Mouse (Mus musculus) CH12.LX (cell line): ENCODE data around the gene Crybg2. TPM values are rescaled to one million over a fixed set of nuclear protein-coding genes. Genes with fewer than 3 reads are reported as not detected.

ENCODE experiments used
- DNase-seq: peaks from one replicate; pipeline ENCODE4 v3.0.0-alpha.2; 2013; ENCODE audit errors: extremely low read depth
- H3K27ac ChIP-seq: 2 replicates; pipeline ENCODE4 v1.5.1; 2012; ENCODE audit warnings: low read depth, mild to moderate bottlenecking, control low read depth, moderate library complexity; ENCODE audit not compliant: insufficient read depth
- H3K27me3 ChIP-seq: replicated peaks from 2 replicates; pipeline ENCODE3; 2012; ENCODE audit warnings: inconsistent platforms
- H3K36me3 ChIP-seq, 2 experiments: replicated peaks in 1 of 2; 2 replicates each; pipeline versions ENCODE3 to v1.6.1; 2012; ENCODE audit warnings: inconsistent platforms in 1 of 2, low read length in 1 of 2, mild to moderate bottlenecking in 1 of 2, mixed read lengths in 1 of 2, moderate library complexity in 1 of 2; ENCODE audit not compliant: control insufficient read depth in 1 of 2, insufficient read depth in 1 of 2
- H3K4me1 ChIP-seq, 2 experiments: 2 replicates each; pipeline ENCODE4 v1.6.1; 2012; ENCODE audit warnings: inconsistent platforms in 1 of 2, moderate library complexity in 1 of 2; ENCODE audit not compliant: insufficient read depth in 2 of 2, control insufficient read depth in 1 of 2
- H3K4me2 ChIP-seq: 2 replicates; pipeline ENCODE4 v1.6.1; 2012; ENCODE audit warnings: low read depth, mild to moderate bottlenecking, control low read depth; ENCODE audit not compliant: poor library complexity, insufficient read depth, severe bottlenecking
- H3K4me3 ChIP-seq, 3 experiments: fragments of 150-350 bp in 1 of 3; sonication (generic) in 1 of 3; replicated peaks in 1 of 3; 2 replicates each; pipeline versions ENCODE3 to v1.5.1; 2011 to 2012; ENCODE audit warnings: low read depth in 2 of 3, low read length in 2 of 3, mild to moderate bottlenecking in 2 of 3, moderate library complexity in 2 of 3, control low read depth in 1 of 3, improper control_type of control experiment in 1 of 3, inconsistent platforms in 1 of 3, mixed read lengths in 1 of 3; ENCODE audit not compliant: poor library complexity in 1 of 3
- H3K79me2 ChIP-seq: replicated peaks from 2 replicates; pipeline ENCODE4 v1.6.1; 2012; ENCODE audit warnings: mild to moderate bottlenecking, moderate library complexity; ENCODE audit not compliant: control insufficient read depth, poor library complexity, insufficient read depth, severe bottlenecking; ENCODE audit errors: extremely low read depth
- H3K9ac ChIP-seq: 2 replicates; pipeline ENCODE4 v1.6.1; 2012; ENCODE audit warnings: low read depth, mild to moderate bottlenecking, control low read depth, moderate library complexity; ENCODE audit not compliant: insufficient read depth
- H3K9me3 ChIP-seq: replicated peaks from 2 replicates; pipeline ENCODE3; 2012; ENCODE audit warnings: low read length, inconsistent platforms, mixed read lengths
- BHLHE40 ChIP-seq: IDR thresholded peaks from 2 replicates; pipeline ENCODE4 v1.6.1; 2011; ENCODE audit warnings: mild to moderate bottlenecking, low read depth, low read length, improper control_type of control experiment
- ELF1 ChIP-seq: IDR thresholded peaks from 2 replicates; pipeline ENCODE4 v1.6.1; 2014; ENCODE audit warnings: low read depth, mild to moderate bottlenecking, inconsistent platforms, low read length, improper control_type of control experiment
- ETS1 ChIP-seq: conservative IDR thresholded peaks from 2 replicates; pipeline ENCODE4 v1.6.1; 2012; ENCODE audit warnings: low read depth, mild to moderate bottlenecking, inconsistent platforms, low read length, improper control_type of control experiment, moderate library complexity
- HCFC1 ChIP-seq: IDR thresholded peaks from 2 replicates; pipeline ENCODE4 v1.6.1; 2012; ENCODE audit warnings: low read depth, mild to moderate bottlenecking, inconsistent platforms, low read length, improper control_type of control experiment
- JUN ChIP-seq: IDR thresholded peaks from 2 replicates; pipeline ENCODE4 v1.6.1; 2011; ENCODE audit warnings: low read depth, mild to moderate bottlenecking, low read length, improper control_type of control experiment, moderate library complexity; ENCODE audit not compliant: insufficient read depth
- JUND ChIP-seq: conservative IDR thresholded peaks from 2 replicates; pipeline ENCODE4 v1.6.1; 2011; ENCODE audit warnings: low read depth, low read length, improper control_type of control experiment
- KAT2A ChIP-seq: IDR thresholded peaks from 2 replicates; pipeline ENCODE4 v1.6.1; 2012; ENCODE audit warnings: low read length, improper control_type of control experiment, inconsistent platforms; ENCODE audit not compliant: insufficient replicate concordance
- MAFK ChIP-seq: IDR thresholded peaks from 2 replicates; pipeline ENCODE4 v1.6.1; 2011; ENCODE audit warnings: low read length, improper control_type of control experiment; ENCODE audit not compliant: insufficient replicate concordance
- MAX ChIP-seq: IDR thresholded peaks from 2 replicates; pipeline ENCODE4 v1.6.1; 2011; ENCODE audit warnings: low read length, improper control_type of control experiment
- MAZ ChIP-seq: IDR thresholded peaks from 2 replicates; pipeline ENCODE4 v1.6.1; 2012; ENCODE audit warnings: low read depth, mild to moderate bottlenecking, inconsistent platforms, low read length, improper control_type of control experiment, moderate library complexity
- NELFE ChIP-seq: IDR thresholded peaks from 2 replicates; pipeline ENCODE4 v1.6.1; 2011; ENCODE audit warnings: low read depth, low read length, improper control_type of control experiment
- NRF1 ChIP-seq: IDR thresholded peaks from 2 replicates; pipeline ENCODE4 v1.6.1; 2014; ENCODE audit warnings: low read depth, mild to moderate bottlenecking, inconsistent platforms, low read length, improper control_type of control experiment, moderate library complexity
- PAX5 ChIP-seq: IDR thresholded peaks from 2 replicates; pipeline ENCODE4 v1.6.1; 2012; ENCODE audit warnings: low read length, inconsistent platforms, mixed read lengths
- RAD21 ChIP-seq: IDR thresholded peaks from 2 replicates; pipeline ENCODE4 v1.6.1; 2011; ENCODE audit warnings: low read depth, mild to moderate bottlenecking, low read length, improper control_type of control experiment, moderate library complexity
- TCF12 ChIP-seq: IDR thresholded peaks from 2 replicates; pipeline ENCODE4 v1.6.1; 2014; ENCODE audit warnings: low read depth, mild to moderate bottlenecking, inconsistent platforms, low read length, improper control_type of control experiment
- UBTF ChIP-seq: IDR thresholded peaks from 2 replicates; pipeline ENCODE4 v1.6.1; 2012; ENCODE audit warnings: low read depth, mild to moderate bottlenecking, inconsistent platforms, low read length, improper control_type of control experiment, moderate library complexity
- USF1 ChIP-seq: IDR thresholded peaks from 2 replicates; pipeline ENCODE4 v1.6.1; 2014; ENCODE audit warnings: low read depth, mild to moderate bottlenecking, inconsistent platforms, low read length, improper control_type of control experiment
- ZMIZ1 ChIP-seq: IDR thresholded peaks from 2 replicates; pipeline ENCODE4 v1.6.1; 2012; ENCODE audit warnings: low read depth, mild to moderate bottlenecking, inconsistent platforms, low read length, improper control_type of control experiment
- dilution Hi-C: fragments of 300-500 bp; cut with MboI; formaldehyde crosslinking; loops from 2 replicates; pipeline ENCODE4 v1.14.3; 2020; ENCODE audit warnings: low sequenced_read_pairs; ENCODE audit not compliant: extremely low pct_unique_long_range_greater_than_20kb, extremely low pct_ligation_motif_present
- in situ Hi-C: fragments of 300-500 bp; cut with MboI; formaldehyde crosslinking; loops from 3 replicates; pipeline ENCODE4 v1.14.3; 2019; ENCODE audit warnings: low sequenced_read_pairs, low pct_ligation_motif_present, low pct_unique_long_range_greater_than_20kb, mixed read lengths
- polyA plus RNA-seq: library from polyadenylated mRNA; unstranded; fragments of >175 nt; gene quantifications from 2 replicates; pipeline ENCODE4 v1.2.1, GENCODE M21; 2012; ENCODE audit warnings: low read depth; ENCODE audit not compliant: insufficient read length
- total RNA-seq, 2 experiments: library from RNA; depleted of rRNA; stranded (reverse); fragments of 300-350 nt in 1 of 2; fragments of >200 nt in 1 of 2; gene quantifications; 2 replicates each; pipeline ENCODE4 v1.2.3; 2012 to 2014

Gene Crybg2
- total and polyA plus RNA-seq, 3 experiments = 3.6 to 15.6 (median 9.2) TPM

GRCm38 (mm10) chr4:134065431-134066004 lies 4.9 kb downstream of the Crybg2 start:
- no peaks in the 10 kb centered on the region for H3K36me3 ChIP-seq
- peaks cover 3 to 20% of the 10 kb centered on the region in 2 experiments for H3K4me1 ChIP-seq
- H3K4me3 ChIP-seq = no peak overlapping the region
- no peak overlapping the region for H3K4me2 ChIP-seq
- no peaks in the 10 kb centered on the region for H3K27me3 ChIP-seq
- no peaks in the 10 kb centered on the region for H3K79me2 ChIP-seq
- in situ Hi-C loops = no loop called here
- DNase-seq = no peak
- dilution Hi-C loops = no loop called here
- H3K27ac ChIP-seq = no peak overlapping the region
- TF ChIP-seq MAFK (no peak), PAX5 (no peak), UBTF (no peak), ELF1 (no peak), ZMIZ1 (no peak), NRF1 (no peak), BHLHE40 (no peak), JUN (no peak), NELFE (no peak), ETS1 (no peak), MAZ (no peak), USF1 (no peak), RAD21 (no peak), KAT2A (no peak), MAX (no peak), HCFC1 (no peak), JUND (no peak), TCF12 (no peak)
- no peak overlapping the region for H3K9ac ChIP-seq
- H3K9me3 ChIP-seq = no peaks in the 10 kb centered on the region

GRCm38 (mm10) chr4:134067383-134067782 lies 6.8 kb downstream of the Crybg2 start:
- TF ChIP-seq HCFC1 (no peak), JUN (no peak), UBTF (no peak), JUND (no peak)
- no peaks in the 10 kb centered on the region for H3K36me3 ChIP-seq
- no peaks in the 10 kb centered on the region for H3K79me2 ChIP-seq
- H3K4me2 ChIP-seq = no peak overlapping the region
- no peak overlapping the region for H3K9ac ChIP-seq
- DNase-seq = no peak
- no peaks in the 10 kb centered on the region for H3K9me3 ChIP-seq
- in situ Hi-C loops = no loop called here
- H3K27ac ChIP-seq = no peak overlapping the region
- peaks cover 3 to 12% of the 10 kb centered on the region in 2 experiments for H3K4me1 ChIP-seq
- dilution Hi-C loops = no loop called here
- H3K27me3 ChIP-seq = peaks cover 1% of the 10 kb centered on the region
- H3K4me3 ChIP-seq = no peak overlapping the region
